7 mouse cellular contexts compared by ENCODE assay signal in the genomic region with DNA sequence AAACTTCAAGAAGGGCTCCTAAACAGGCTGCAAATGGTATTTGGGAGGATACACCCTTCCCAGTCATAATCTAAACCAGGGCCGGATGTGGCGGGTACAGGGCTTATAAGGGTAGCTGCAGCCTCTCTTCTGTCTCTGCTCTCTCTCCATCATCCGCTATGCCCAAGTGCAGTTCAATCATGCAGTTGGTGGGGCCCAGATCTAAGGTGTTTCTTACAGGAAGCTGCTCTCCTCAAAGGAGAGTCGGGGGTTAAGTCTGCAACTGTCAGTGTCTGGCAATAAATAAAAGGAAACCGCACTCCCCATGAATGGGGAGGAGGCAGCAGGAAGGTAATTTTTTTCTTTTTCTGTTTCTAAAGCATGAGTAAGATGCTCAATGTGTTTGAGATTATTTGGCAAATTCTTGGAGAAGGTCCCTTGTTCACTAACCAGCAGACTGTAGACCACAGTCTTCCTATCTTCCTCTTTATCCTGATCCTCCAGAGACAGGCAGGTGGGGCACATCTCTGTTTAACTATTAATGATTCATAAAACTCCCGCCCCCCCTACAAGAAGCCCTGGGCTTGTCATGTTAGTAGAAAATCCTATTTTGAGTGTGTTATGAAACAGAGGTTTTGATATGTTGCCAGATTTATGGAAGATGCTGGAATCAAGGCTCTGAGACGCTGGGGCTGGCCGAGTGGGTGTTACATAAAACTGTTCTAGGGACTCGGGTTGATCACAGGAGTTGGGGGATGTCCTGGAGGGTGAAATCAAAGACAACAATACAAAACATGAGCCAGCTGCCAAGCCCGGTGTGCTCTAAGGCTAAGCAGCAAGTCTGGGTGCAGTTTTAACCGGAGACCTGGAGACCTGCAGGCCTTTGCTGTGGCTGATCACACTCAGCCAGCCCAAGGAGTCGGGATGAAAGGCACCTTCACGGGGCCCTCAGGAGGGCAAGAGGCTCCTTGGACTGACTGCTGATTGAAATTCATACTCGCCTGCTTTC.
DNase-seq lines count a peak whose midpoint lies in the region; TF ChIP-seq lines count a peak whose summit lies in the region.

No protein-coding gene starts in this region.

- H3K27ac ChIP-seq in cortical plate, adult 2 months (ENCODE audit: insufficient read depth, low read length): peak overlapping the region; percentile 28; the same call in 1 of the 2 replicates
- H3K27ac ChIP-seq in limb, embryonic 10.5 days: peak overlapping the region; percentile 73

- no peak overlapping the region for H3K4me3 ChIP-seq in cortical plate, adult 2 months (ENCODE audit: insufficient read depth, low read length)
- H3K4me3 ChIP-seq in limb, embryonic 10.5 days: no peak overlapping the region

- no peaks in the 10 kb centered on the region for H3K36me3 ChIP-seq in limb, embryonic 10.5 days

- WGBS in limb, embryonic 10.5 days: 36% methylated on average over 14 of the region's 14 CpGs

- TF ChIP-seq POLR2A in cortical plate, adult 2 months (IDR thresholded peaks at IDR 0.05; ENCODE audit: extremely low read depth, insufficient read depth, low read length): no peak

- H3K4me1 ChIP-seq in cortical plate, adult 2 months (ENCODE audit: control insufficient read depth, insufficient read depth, low read length): peaks cover 35% of the 10 kb centered on the region
- H3K4me1 ChIP-seq in limb, embryonic 10.5 days: peaks cover 84% of the 10 kb centered on the region

- TF ChIP-seq CTCF in cortical plate, adult 2 months (IDR thresholded peaks at IDR 0.05; ENCODE audit: extremely low read depth, insufficient read depth, low read length): no peak

- H3K27me3 ChIP-seq in limb, embryonic 10.5 days (ENCODE audit: low read depth, poor library complexity, severe bottlenecking): no peaks in the 10 kb centered on the region

- DNase-seq in ovary, postnatal 14 days (ENCODE audit: low spot score): peak; percentile 28
- DNase-seq in ovary, postnatal 10 days (ENCODE audit: low spot score): no peak
- peak; percentile 42 to 53 for DNase-seq in heart, postnatal 36 days
- no peak for DNase-seq in limb, embryonic 10.5 days (ENCODE audit: low spot score)
- DNase-seq in naive thymus-derived CD4-positive, alpha-beta T cell, adult 2 months (ENCODE audit: low read depth): peak; percentile 93
- DNase-seq in testis, postnatal 14 days (ENCODE audit: low spot score): no peak

- no peaks in the 10 kb centered on the region for H3K9me3 ChIP-seq in limb, embryonic 10.5 days (replicated peaks)

- intact Hi-C loops in heart, postnatal 36 days (cut with DNase I): no loop called here

Comparison
In these comparisons a context has a peak if more than half of its experiments do, and no peak if none do; other contexts are left out.
1. DNase-seq: peak in ovary, postnatal 14 days (single experiment), heart, postnatal 36 days (2 of 2) and naive thymus-derived CD4-positive, alpha-beta T cell, adult 2 months (single experiment); none in ovary, postnatal 10 days (single experiment), limb, embryonic 10.5 days (single experiment) and testis, postnatal 14 days (single experiment).